Mouse (Mus musculus) liver, embryonic 11.5 days (tissue): ENCODE data around the gene Palld. TPM values are rescaled to one million over a fixed set of nuclear protein-coding genes. Genes with fewer than 3 reads are reported as not detected.

ENCODE experiments used
- ATAC-seq: fragments of 200-750 bp; cut with Nextera tagmentation; replicated peaks from 2 replicates; pipeline ENCODE4 v1.8.0; 2017; ENCODE audit warnings: moderate number of reproducible peaks, mild to moderate bottlenecking, moderate TSS enrichment, moderate library complexity; ENCODE audit not compliant: low FRiP score
- DNase-seq: peaks from one replicate; pipeline ENCODE4 v3.0.0-alpha.2; 2017; ENCODE audit warnings: low spot score
- H3K27ac ChIP-seq: fragments of 300-500 bp; sonication (generic); 2 replicates; pipeline ENCODE4 v1.5.1; 2014; ENCODE audit warnings: mild to moderate bottlenecking, low read depth, low read length, control low read depth
- H3K27me3 ChIP-seq: fragments of 300-500 bp; sonication (generic); replicated peaks from 2 replicates; pipeline ENCODE4 v1.6.1; 2014; ENCODE audit warnings: low read length, mixed read lengths; ENCODE audit not compliant: control insufficient read depth, insufficient read depth
- H3K36me3 ChIP-seq: fragments of 300-500 bp; sonication (generic); 2 replicates; pipeline ENCODE4 v1.6.1; 2014; ENCODE audit warnings: mild to moderate bottlenecking, low read length, moderate library complexity, mixed read lengths; ENCODE audit not compliant: control insufficient read depth, insufficient read depth
- H3K4me1 ChIP-seq: fragments of 300-500 bp; sonication (generic); replicated peaks from 2 replicates; pipeline ENCODE4 v1.6.1; 2014; ENCODE audit warnings: low read length, mixed read lengths; ENCODE audit not compliant: control insufficient read depth, insufficient read depth
- H3K4me2 ChIP-seq: fragments of 300-500 bp; sonication (generic); 2 replicates; pipeline ENCODE4 v1.6.1; 2014; ENCODE audit warnings: mild to moderate bottlenecking, control low read depth, moderate library complexity
- H3K4me3 ChIP-seq: fragments of 300-500 bp; sonication (generic); 2 replicates; pipeline ENCODE4 v1.5.1; 2014; ENCODE audit warnings: low read depth, low read length, control low read depth
- H3K9ac ChIP-seq: fragments of 300-500 bp; sonication (generic); 2 replicates; pipeline ENCODE4 v1.6.1; 2014; ENCODE audit warnings: low read depth, low read length, control low read depth
- H3K9me3 ChIP-seq: fragments of 300-500 bp; sonication (generic); 2 replicates; pipeline ENCODE4 v1.6.1; 2016; ENCODE audit warnings: low read length, inconsistent platforms, mixed read lengths; ENCODE audit not compliant: control insufficient read depth
- WGBS: fragments of 180-500 bp; shearing (Covaris S2); extraction: QIAGEN DNeasy Blood & Tissue Kit; methylation state at CpG from one replicate; pipeline ENCODE4 v1.1.7; 2014; 5-methylcytosine and 5-hydroxymethylcytosine counted together
- polyA plus RNA-seq: library from polyadenylated mRNA; unstranded; fragments of >200 nt; fragmentation: Nextera tagmentation; extraction: Ambion mirVana; gene quantifications from 2 replicates; pipeline ENCODE4 v1.2.1, GENCODE M21; 2014

Gene Palld
- polyA plus RNA-seq, 1 experiment from 2014 or later: 22.9 TPM

DNA sequence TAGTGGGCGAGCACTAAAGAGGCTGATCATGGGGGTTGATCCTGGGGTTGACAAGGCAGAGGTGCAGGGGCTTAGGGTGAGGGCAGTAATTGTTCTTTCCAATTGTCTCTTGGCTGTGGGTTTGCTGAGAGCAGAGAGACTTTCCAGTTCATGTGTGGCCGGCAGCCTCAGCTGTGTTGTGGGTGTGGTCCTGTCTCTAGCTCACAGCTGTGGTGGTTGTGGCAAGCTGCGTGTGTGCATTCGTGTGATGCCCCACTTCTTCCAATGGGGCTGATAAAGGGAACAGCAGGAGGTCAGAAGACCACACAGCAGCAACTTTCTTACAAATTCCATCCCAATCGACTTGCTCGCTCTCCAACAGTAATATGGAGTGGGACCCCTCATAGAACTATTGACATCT, 373.8 kb downstream of the Palld start:
- Histone ChIP-seq H3K9ac (no peak overlapping the region), H3K27me3 (no peaks in the 10 kb centered on the region), H3K27ac (no peak overlapping the region), H3K36me3 (no peaks in the 10 kb centered on the region; the same call in 1 of the 2 replicates), H3K4me3 (no peak overlapping the region), H3K4me1 (peaks cover 9% of the 10 kb centered on the region; the same call in 1 of the 2 replicates), H3K4me2 (no peak overlapping the region), H3K9me3 (no peaks in the 10 kb centered on the region)
- peak; percentile 26; the same call in 1 of the 2 replicates for ATAC-seq
- DNase-seq: no peak
- WGBS: 65% methylated on average over 6 of the region's 6 CpGs

DNA sequence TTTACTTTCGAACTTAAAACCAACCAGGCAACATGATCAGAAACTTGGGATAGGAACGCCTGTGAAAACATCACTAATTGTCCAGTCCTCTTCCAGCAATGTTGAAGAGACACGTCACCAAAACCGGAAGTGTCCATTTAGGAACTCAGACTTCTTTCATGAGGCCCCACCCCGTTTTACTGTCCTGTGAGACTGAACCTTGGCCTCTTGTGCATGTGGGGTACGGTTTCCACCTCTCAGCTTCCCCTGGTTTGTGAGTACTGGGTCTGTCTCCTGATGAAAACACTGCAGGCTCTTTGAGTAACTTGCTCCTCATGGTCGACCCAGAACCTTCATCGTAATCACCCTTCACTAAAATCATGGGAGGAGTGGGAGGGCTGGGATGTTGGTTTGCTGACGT, 374.3 kb downstream of the Palld start:
- DNase-seq (no peak), ATAC-seq (no peak)
- 87% methylated on average over 9 of the region's 9 CpGs for WGBS
- Histone ChIP-seq H3K36me3 (no peaks in the 10 kb centered on the region; the same call in 1 of the 2 replicates), H3K9ac (no peak overlapping the region), H3K4me1 (peaks cover 9% of the 10 kb centered on the region; the same call in 1 of the 2 replicates), H3K27ac (no peak overlapping the region), H3K9me3 (no peaks in the 10 kb centered on the region), H3K4me3 (no peak overlapping the region), H3K4me2 (no peak overlapping the region), H3K27me3 (no peaks in the 10 kb centered on the region)

DNA sequence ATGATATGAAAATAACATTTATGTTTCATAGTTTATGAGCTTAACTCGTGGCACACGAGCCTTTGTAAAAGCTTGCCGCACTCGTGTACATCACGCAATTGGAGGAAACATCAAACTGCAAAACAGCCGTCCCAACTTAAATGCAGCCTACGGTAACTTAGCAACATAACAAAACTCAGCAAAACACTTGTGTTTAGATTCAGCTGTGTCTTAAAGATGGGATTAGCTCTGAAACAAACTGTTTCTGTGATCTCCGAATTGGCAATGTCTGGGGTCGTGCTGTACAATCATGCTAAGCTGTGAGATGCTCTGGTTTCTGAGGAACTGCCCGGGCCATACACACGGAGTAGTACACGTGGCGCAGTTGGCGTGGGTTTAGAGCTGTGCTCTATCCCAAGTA, 375.5 kb downstream of the Palld start:
- no peaks in the 10 kb centered on the region for H3K27me3 ChIP-seq
- peaks cover 9% of the 10 kb centered on the region; the same call in 1 of the 2 replicates for H3K4me1 ChIP-seq
- DNase-seq (no peak), ATAC-seq (no peak)
- H3K9me3 ChIP-seq: no peaks in the 10 kb centered on the region
- H3K4me2 ChIP-seq: no peak overlapping the region
- 89% methylated on average over 14 of the region's 14 CpGs for WGBS
- H3K9ac ChIP-seq: no peak overlapping the region
- H3K4me3 ChIP-seq: no peak overlapping the region
- no peak overlapping the region for H3K27ac ChIP-seq
- no peaks in the 10 kb centered on the region; the same call in 1 of the 2 replicates for H3K36me3 ChIP-seq

DNA sequence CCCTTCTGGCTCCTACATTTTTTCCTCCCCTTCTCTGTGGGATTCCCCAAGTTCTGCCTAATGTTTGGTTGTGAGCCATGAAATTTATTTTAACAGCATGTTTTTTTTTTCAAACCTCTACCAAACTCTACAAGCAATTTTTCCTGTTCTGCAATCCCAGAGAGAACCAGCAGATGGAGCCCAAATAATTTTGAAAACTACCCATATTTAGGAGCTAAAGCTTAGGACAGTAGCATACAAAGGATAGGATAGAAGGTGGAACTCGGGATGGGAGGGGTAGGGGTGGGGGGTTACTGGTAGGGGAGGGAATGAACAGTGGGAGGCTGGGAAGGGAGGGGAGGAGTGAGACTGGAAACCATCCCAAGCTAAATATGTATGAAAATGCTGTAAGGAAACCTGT, 380.4 kb downstream of the Palld start:
- Histone ChIP-seq H3K4me1 (no peaks in the 10 kb centered on the region), H3K27ac (no peak overlapping the region), H3K9ac (no peak overlapping the region), H3K9me3 (no peaks in the 10 kb centered on the region), H3K4me2 (no peak overlapping the region), H3K4me3 (no peak overlapping the region), H3K36me3 (no peaks in the 10 kb centered on the region; the same call in 1 of the 2 replicates), H3K27me3 (no peaks in the 10 kb centered on the region)
- DNase-seq (no peak), ATAC-seq (no peak)
- 7% methylated on average over 1 of the region's 1 CpGs for WGBS

DNA sequence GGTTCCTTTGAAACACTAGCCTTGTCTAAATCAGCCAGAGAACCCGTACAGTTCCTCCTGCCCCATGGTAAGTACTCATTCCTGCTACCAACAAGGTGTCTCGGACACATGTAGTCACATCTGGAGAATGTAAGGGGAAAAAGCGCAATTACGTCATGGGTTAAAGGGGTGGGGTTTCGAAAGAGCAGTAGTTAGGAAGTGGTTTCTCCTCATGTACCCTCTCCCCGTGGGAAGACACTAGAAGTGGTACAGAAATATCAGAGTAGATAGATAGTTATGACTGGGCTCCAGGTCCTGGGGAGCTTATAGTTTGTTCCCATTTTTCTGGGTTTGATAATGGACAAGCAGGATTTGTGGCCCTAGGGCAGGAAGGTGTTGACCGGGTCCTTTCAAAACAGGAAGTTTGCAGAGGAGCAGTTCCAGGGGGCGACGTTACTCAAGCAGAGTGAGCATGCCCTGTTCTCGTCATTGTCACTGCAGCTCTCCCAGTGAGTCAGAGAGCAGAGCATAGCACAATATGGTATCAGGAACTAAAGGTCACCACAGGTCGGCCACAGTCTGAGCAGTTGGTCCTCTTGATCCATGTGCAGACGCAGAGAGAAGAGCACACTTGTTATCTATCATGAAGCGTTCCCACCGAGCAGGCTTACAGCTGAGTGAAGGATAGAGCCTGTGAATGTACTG, 384.8 kb downstream of the Palld start:
- 47% methylated on average over 14 of the region's 14 CpGs for WGBS
- Histone ChIP-seq H3K27ac (no peak overlapping the region), H3K4me2 (no peak overlapping the region)

DNA sequence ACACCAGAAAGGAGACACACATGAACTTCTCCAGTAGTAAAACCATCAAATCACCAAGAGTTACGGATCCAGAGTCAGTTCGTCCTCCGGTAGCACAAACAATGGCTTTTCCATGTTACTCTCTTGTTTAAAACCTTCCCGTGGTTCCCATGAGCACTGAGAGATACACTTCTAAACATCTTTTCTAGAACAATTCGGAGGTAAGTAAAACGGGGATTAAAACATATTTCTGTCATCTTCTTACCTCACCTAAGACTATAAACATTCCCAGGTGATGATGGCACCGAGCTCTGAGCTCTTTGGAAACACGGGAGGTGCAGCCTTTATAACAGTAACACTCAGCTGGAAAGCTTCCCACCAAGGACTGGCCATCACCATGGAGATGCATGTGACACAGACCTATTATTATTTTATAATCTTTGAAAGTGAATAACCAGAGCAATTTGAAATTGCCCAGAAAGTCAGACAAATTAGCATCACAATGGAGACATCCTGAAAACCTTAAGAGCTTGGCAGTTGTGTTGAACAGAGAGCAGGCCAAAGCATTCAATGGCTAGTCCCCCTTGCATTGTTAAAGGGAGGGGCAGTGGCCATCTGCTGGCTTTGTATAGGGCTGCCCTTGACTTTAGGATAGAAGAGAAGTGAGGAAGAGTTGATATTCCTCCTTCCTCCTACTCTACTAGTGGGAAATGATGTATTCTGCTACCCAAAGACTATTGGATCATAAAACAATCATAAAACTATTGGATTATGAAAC, 385.6 kb downstream of the Palld start:
- no peak overlapping the region for H3K27ac ChIP-seq

More for the DNA sequence above, 384.8 kb downstream of the Palld start:
- Histone ChIP-seq H3K27me3 (no peaks in the 10 kb centered on the region), H3K36me3 (0 out of 2 replicates have a peak, but pooled peaks cover 2% of the 10 kb centered on the region), H3K4me1 (no peaks in the 10 kb centered on the region), H3K9me3 (no peaks in the 10 kb centered on the region), H3K9ac (no peak overlapping the region), H3K4me3 (no peak overlapping the region)
- peak; percentile 56; the same call in 1 of the 2 replicates for ATAC-seq
- DNase-seq: no peak

DNA sequence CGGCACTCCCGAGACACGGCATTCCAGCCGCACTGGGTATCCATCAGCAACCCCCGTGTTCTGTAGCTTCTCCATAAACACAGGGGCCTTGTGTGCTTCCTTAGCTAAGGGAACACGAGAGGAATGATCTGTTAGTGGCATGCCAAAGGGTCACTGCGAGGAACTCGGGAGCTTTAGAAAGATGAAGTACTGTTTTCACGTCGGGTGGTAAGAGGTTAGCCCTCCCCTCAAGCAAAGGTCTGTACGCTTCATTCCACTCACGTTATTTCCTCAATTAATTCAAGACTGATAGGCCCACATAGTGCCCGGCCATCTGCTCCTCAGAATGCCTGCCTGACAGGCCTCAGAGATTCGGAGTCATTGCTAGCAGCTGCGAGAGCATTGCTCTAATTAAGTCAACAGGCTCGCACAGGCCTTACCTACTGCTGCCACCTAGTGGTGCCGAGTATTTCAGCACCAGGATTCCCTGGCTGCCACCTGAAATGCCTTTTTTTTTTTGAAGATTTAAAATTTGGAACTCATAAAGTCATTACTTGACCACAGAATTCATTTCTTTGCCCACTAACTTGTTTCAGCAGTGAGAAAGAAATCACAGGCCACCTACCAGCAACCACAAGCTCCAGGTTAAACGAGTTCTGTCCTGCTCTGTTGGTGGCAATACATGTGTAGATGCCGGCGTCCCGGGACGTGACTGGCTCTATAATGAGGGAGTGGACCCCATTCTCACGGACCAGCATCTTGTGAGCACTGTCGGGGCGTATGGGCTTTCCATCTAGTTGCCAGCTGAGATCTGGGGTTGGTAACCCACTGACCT, 386.4 kb downstream of the Palld start:
- 57% methylated on average over 25 of the region's 25 CpGs for WGBS
- no peak overlapping the region for H3K4me3 ChIP-seq
- peak; percentile 54; the same call in 1 of the 2 replicates for ATAC-seq

More for the DNA sequence above, 385.6 kb downstream of the Palld start:
- Histone ChIP-seq H3K27me3 (no peaks in the 10 kb centered on the region), H3K4me3 (no peak overlapping the region), H3K4me1 (no peaks in the 10 kb centered on the region), H3K4me2 (no peak overlapping the region), H3K9me3 (no peaks in the 10 kb centered on the region), H3K9ac (no peak overlapping the region), H3K36me3 (0 out of 2 replicates have a peak, but pooled peaks cover 2% of the 10 kb centered on the region)
- no peak for DNase-seq
- 84% methylated on average over 8 of the region's 8 CpGs for WGBS
- no peak for ATAC-seq

More for the DNA sequence above, 386.4 kb downstream of the Palld start:
- no peak overlapping the region for H3K9ac ChIP-seq
- no peak overlapping the region for H3K27ac ChIP-seq
- no peaks in the 10 kb centered on the region for H3K27me3 ChIP-seq
- no peak overlapping the region for H3K4me2 ChIP-seq
- no peaks in the 10 kb centered on the region for H3K4me1 ChIP-seq
- DNase-seq: peak; percentile 65
- 0 out of 2 replicates have a peak, but pooled peaks cover 2% of the 10 kb centered on the region for H3K36me3 ChIP-seq
- no peaks in the 10 kb centered on the region for H3K9me3 ChIP-seq
